In the genomic region with DNA sequence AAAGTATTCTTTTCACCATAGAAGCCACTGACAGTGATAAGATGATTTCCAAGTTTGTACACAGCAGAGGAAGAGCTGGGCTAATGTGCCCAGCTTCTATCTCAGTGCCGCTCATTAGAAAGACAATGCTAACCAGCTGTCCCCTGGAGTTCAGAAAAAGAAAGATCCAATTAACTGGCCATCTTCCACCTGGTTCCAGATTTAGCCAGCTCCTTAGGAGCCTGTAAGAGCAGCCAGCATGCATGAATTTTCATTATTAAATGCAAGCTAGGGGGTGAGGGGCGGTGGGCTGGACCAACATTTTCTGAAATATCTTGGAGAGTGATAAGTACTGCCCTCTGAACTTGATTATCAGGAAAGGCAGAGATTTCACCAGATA, we compare ENCODE assay signal across 12 mouse cellular contexts.
DNase-seq lines count a peak whose midpoint lies in the region; ATAC-seq and TF ChIP-seq lines count a peak whose summit lies in the region.
"Had no signal": no experiment of that assay in that cellular context is flagged by ENCODE, and none has a peak within 500 bp of the region (broad histone marks: within the 10 kb centered on the region; RNA-seq: fewer than 3 reads in every experiment).

No protein-coding gene starts in this region.

- no peaks in the 10 kb centered on the region for H3K9me3 ChIP-seq in ES-E14 (ENCODE audit: control insufficient read depth, insufficient read depth, low read depth, low read length)
- H3K9me3 ChIP-seq in hindbrain, embryonic 11.5 days (ENCODE audit: control insufficient read depth, low read length), result no peaks in the 10 kb centered on the region
- H3K9me3 ChIP-seq in midbrain, embryonic 14.5 days (ENCODE audit: control insufficient read depth, low read length), result no peaks in the 10 kb centered on the region
- no peaks in the 10 kb centered on the region for H3K9me3 ChIP-seq in heart, embryonic 10.5 days
- H3K9me3 ChIP-seq: limb, embryonic 15.5 days; megakaryocyte, embryonic 14.5 days had no signal

- no peak overlapping the region for H3K4me3 ChIP-seq in ES-E14 (ENCODE audit: insufficient read depth in 1 of 2, low read depth in 1 of 2, low read length in 2 of 2, poor library complexity in 1 of 2, severe bottlenecking in 1 of 2)
- H3K4me3 ChIP-seq in hindbrain, embryonic 11.5 days (ENCODE audit: low read depth, low read length), result no peak overlapping the region
- no peak overlapping the region for H3K4me3 ChIP-seq in midbrain, embryonic 14.5 days (replicated peaks; ENCODE audit: low read depth, low read length)
- no peak overlapping the region for H3K4me3 ChIP-seq in heart, embryonic 10.5 days
- H3K4me3 ChIP-seq: limb, embryonic 15.5 days; megakaryocyte, embryonic 14.5 days had no signal

- no peak overlapping the region for H3K9ac ChIP-seq in ES-E14 (ENCODE audit: insufficient read depth, low read depth, low read length, poor library complexity, severe bottlenecking)
- no peak overlapping the region for H3K9ac ChIP-seq in hindbrain, embryonic 11.5 days (ENCODE audit: low read depth, low read length)
- no peak overlapping the region for H3K9ac ChIP-seq in midbrain, embryonic 14.5 days (replicated peaks; ENCODE audit: low read length)
- H3K9ac ChIP-seq: limb, embryonic 15.5 days had no signal

- ATAC-seq in hindbrain, embryonic 11.5 days (ENCODE audit: low FRiP score), result peak; percentile 84
- peak; percentile 72; the same call in 1 of the 2 replicates for ATAC-seq in midbrain, embryonic 14.5 days (ENCODE audit: low FRiP score, low TSS enrichment)

- in situ Hi-C loops in ES-E14 (cut with MboI; ENCODE audit: low sequenced_read_pairs in 2 of 2, unreplicated experiment in 2 of 2), result no loop called here

- 30% methylated on average over 2 of the region's 2 CpGs for WGBS in hindbrain, embryonic 11.5 days
- WGBS in midbrain, embryonic 14.5 days, result 19% methylated on average over 2 of the region's 2 CpGs
- 58% methylated on average over 2 of the region's 2 CpGs for WGBS in heart, embryonic 10.5 days

- H3K36me3 ChIP-seq in ES-E14 (ENCODE audit: control insufficient read depth, insufficient read depth, low read length, poor library complexity, severe bottlenecking), result no peaks in the 10 kb centered on the region
- H3K36me3 ChIP-seq in hindbrain, embryonic 11.5 days (ENCODE audit: control insufficient read depth, insufficient read depth, low read length), result no peaks in the 10 kb centered on the region
- no peaks in the 10 kb centered on the region for H3K36me3 ChIP-seq in midbrain, embryonic 14.5 days (ENCODE audit: control insufficient read depth, insufficient read depth, low read length)
- no peaks in the 10 kb centered on the region for H3K36me3 ChIP-seq in heart, embryonic 10.5 days
- H3K36me3 ChIP-seq: limb, embryonic 15.5 days had no signal

- H3K27ac ChIP-seq in ES-E14 (ENCODE audit: insufficient read depth, low read depth, low read length, poor library complexity, severe bottlenecking), result no peak overlapping the region
- H3K27ac ChIP-seq in hindbrain, embryonic 11.5 days (ENCODE audit: low read depth, low read length), result peak overlapping the region; percentile 51; the same call in 1 of the 2 replicates
- no peak overlapping the region for H3K27ac ChIP-seq in midbrain, embryonic 14.5 days (replicated peaks; ENCODE audit: low read depth, low read length)
- H3K27ac ChIP-seq in heart, embryonic 10.5 days, result no peak overlapping the region
- H3K27ac ChIP-seq: limb, embryonic 15.5 days had no signal

- no peaks in the 10 kb centered on the region; a peak in 1 of 4 replicates for H3K4me1 ChIP-seq in ES-E14 (ENCODE audit: control insufficient read depth in 2 of 2, insufficient read depth in 2 of 2, low read length in 2 of 2, poor library complexity in 1 of 2)
- H3K4me1 ChIP-seq in hindbrain, embryonic 11.5 days (replicated peaks; ENCODE audit: control insufficient read depth, insufficient read depth, low read length), result no peaks in the 10 kb centered on the region
- H3K4me1 ChIP-seq in midbrain, embryonic 14.5 days (ENCODE audit: control insufficient read depth, insufficient read depth, low read length), result peaks cover 17% of the 10 kb centered on the region
- H3K4me1 ChIP-seq in heart, embryonic 10.5 days, result no peaks in the 10 kb centered on the region
- H3K4me1 ChIP-seq: limb, embryonic 15.5 days; megakaryocyte, embryonic 14.5 days had no signal

- peaks cover 5% of the 10 kb centered on the region; the same call in 1 of the 2 replicates for H3K27me3 ChIP-seq in hindbrain, embryonic 11.5 days (ENCODE audit: control insufficient read depth, insufficient read depth, low read length)
- peaks cover 4% of the 10 kb centered on the region for H3K27me3 ChIP-seq in midbrain, embryonic 14.5 days (ENCODE audit: control insufficient read depth, insufficient read depth, low read length)
- H3K27me3 ChIP-seq in heart, embryonic 10.5 days (ENCODE audit: insufficient read depth, poor library complexity, severe bottlenecking), result no peaks in the 10 kb centered on the region
- H3K27me3 ChIP-seq: CH12.LX; limb, embryonic 15.5 days; megakaryocyte, embryonic 14.5 days had no signal

- DNase-seq in ES-E14 (ENCODE audit: low read depth, low spot score) (peak; percentile 24), ZHBTc4 (ENCODE audit: low read depth, low spot score) (peak; percentile 58)
- peak; percentile 47 for DNase-seq in hindbrain, embryonic 11.5 days (ENCODE audit: low spot score)
- peak; percentile 59 for DNase-seq in midbrain, embryonic 14.5 days
- DNase-seq in spleen, adult 12 weeks (ENCODE audit: low spot score), result no peak
- DNase-seq in heart, embryonic 10.5 days (ENCODE audit: low spot score), result no peak
- no peak for DNase-seq in kidney, postnatal 25 days
- DNase-seq: adrenal gland, postnatal 14 days; kidney, adult 2 months had no signal

- no peak overlapping the region for H3K4me2 ChIP-seq in hindbrain, embryonic 11.5 days (replicated peaks; ENCODE audit: low read depth, low read length)
- H3K4me2 ChIP-seq in midbrain, embryonic 14.5 days (ENCODE audit: low read length), result no peak overlapping the region
- H3K4me2 ChIP-seq: limb, embryonic 15.5 days had no signal

TF ChIP-seq in ES-E14, 5 proteins besides CTCF, POLR2A, EP300 and RAD21:
- TF ChIP-seq ZNF384 (IDR thresholded peaks at IDR 0.05; ENCODE audit: low read depth, low read length) (no peak), CHD2 (IDR thresholded peaks at IDR 0.05; ENCODE audit: low read depth, low read length) (no peak), HCFC1 (IDR thresholded peaks at IDR 0.05; ENCODE audit: borderline replicate concordance, insufficient read depth, low read length) (no peak), MAFK (IDR thresholded peaks at IDR 0.05; ENCODE audit: insufficient read depth, low read depth, low read length) (no peak), ZC3H11A (IDR thresholded peaks at IDR 0.05; ENCODE audit: borderline replicate concordance, low read depth, low read length) (no peak)
TF ChIP-seq in ES-E14: peak in this region for 0.

Comparison
In these comparisons a context has a peak if more than half of its experiments do, and no peak if none do; other contexts are left out.
1. DNase-seq: peak in ES-E14 (single experiment), ZHBTc4 (single experiment), hindbrain, embryonic 11.5 days (single experiment) and midbrain, embryonic 14.5 days (single experiment); none in spleen, adult 12 weeks (single experiment), heart, embryonic 10.5 days (single experiment) and kidney, postnatal 25 days (0 of 2).